Mouse (Mus musculus): ENCODE results near the gene Mettl6. TPM values are rescaled to one million over a fixed set of nuclear protein-coding genes. Genes with fewer than 3 reads are reported as not detected.

The Mettl6 gene
- polyA plus RNA-seq, 1 experiment from 2014 or later: 86.2 TPM

Other genes with a start within 250 kb of the Mettl6 start
- 12.0 and 12.8 TPM in 2 replicates for gene Phf7, start 243.7 kb downstream of the Mettl6 start, polyA plus RNA-seq (2016; fragmentation: Nextera tagmentation; extraction: Ambion mirVana)
- 139 and 144 TPM in 2 replicates for gene Bap1, start 243.6 kb downstream of the Mettl6 start, polyA plus RNA-seq (2016; fragmentation: Nextera tagmentation; extraction: Ambion mirVana)
- gene Dnah1, start 171.1 kb downstream of the Mettl6 start, polyA plus RNA-seq (2016; fragmentation: Nextera tagmentation; extraction: Ambion mirVana): 4.7 and 5.0 TPM in 2 replicates
- 28.3 TPM in 2 replicates for gene Capn7, start 158.4 kb downstream of the Mettl6 start, polyA plus RNA-seq (2016; fragmentation: Nextera tagmentation; extraction: Ambion mirVana)
- 26.3 and 30.2 TPM in 2 replicates for gene Sh3bp5, start 59.0 kb downstream of the Mettl6 start, polyA plus RNA-seq (2016; fragmentation: Nextera tagmentation; extraction: Ambion mirVana)
- 32.6 and 35.8 TPM in 2 replicates for gene Eaf1, start 641 bp downstream of the Mettl6 start, polyA plus RNA-seq (2016; fragmentation: Nextera tagmentation; extraction: Ambion mirVana)
- 0.35 and 0.82 TPM in 2 replicates for gene Colq, start 96.3 kb upstream of the Mettl6 start, polyA plus RNA-seq (2016; fragmentation: Nextera tagmentation; extraction: Ambion mirVana)
- gene Gm49387, start 145.8 kb upstream of the Mettl6 start, polyA plus RNA-seq (2016; fragmentation: Nextera tagmentation; extraction: Ambion mirVana): 0.39 and 0.48 TPM in 2 replicates
- 14.8 and 15.2 TPM in 2 replicates for gene Btd, start 146.0 kb upstream of the Mettl6 start, polyA plus RNA-seq (2016; fragmentation: Nextera tagmentation; extraction: Ambion mirVana)
- 7.8 and 8.2 TPM in 2 replicates for gene Hacl1, start 146.2 kb upstream of the Mettl6 start, polyA plus RNA-seq (2016; fragmentation: Nextera tagmentation; extraction: Ambion mirVana)